Mouse (Mus musculus) liver, postnatal 0 days (tissue): ENCODE measurements around the gene Fam71e2. TPM values are rescaled to one million over a fixed set of nuclear protein-coding genes. Genes with fewer than 3 reads are reported as not detected.

ENCODE experiments used
- ATAC-seq: fragments of 200-750 bp; cut with Nextera tagmentation; 2 replicates; pipeline ENCODE4 v1.8.0; 2017; ENCODE audit warnings: mild to moderate bottlenecking, moderate library complexity
- DNase-seq: peaks from one replicate; pipeline ENCODE4 v3.0.0-alpha.2; 2016
- H3K27ac ChIP-seq: fragments of 300-500 bp; sonication (generic); 2 replicates; pipeline ENCODE4 v1.5.1; 2014; ENCODE audit warnings: antibody characterized with exemption, moderate library complexity, mild to moderate bottlenecking, low read depth
- H3K27me3 ChIP-seq: fragments of 300-500 bp; sonication (generic); 2 replicates; pipeline ENCODE4 v1.6.1; 2014; ENCODE audit warnings: low read length, control low read depth, mixed read lengths; ENCODE audit not compliant: insufficient read depth
- H3K36me3 ChIP-seq: fragments of 300-500 bp; sonication (generic); replicated peaks from 2 replicates; pipeline ENCODE4 v1.6.1; 2014; ENCODE audit warnings: mild to moderate bottlenecking, control low read depth, low read length, moderate library complexity, mixed read lengths; ENCODE audit not compliant: insufficient read depth
- H3K4me1 ChIP-seq: fragments of 300-500 bp; sonication (generic); 2 replicates; pipeline ENCODE4 v1.6.1; 2014; ENCODE audit warnings: antibody characterized with exemption, mild to moderate bottlenecking, control low read depth; ENCODE audit not compliant: insufficient read depth
- H3K4me2 ChIP-seq: fragments of 300-500 bp; sonication (generic); 2 replicates; pipeline ENCODE4 v1.6.1; 2014; ENCODE audit warnings: low read depth, mild to moderate bottlenecking, low read length, moderate library complexity, mixed read lengths
- H3K4me3 ChIP-seq: fragments of 300-500 bp; sonication (generic); 2 replicates; pipeline ENCODE4 v1.5.1; 2014; ENCODE audit warnings: low read depth, low read length
- H3K9ac ChIP-seq: fragments of 300-500 bp; sonication (generic); replicated peaks from 2 replicates; pipeline ENCODE4 v1.6.1; 2014; ENCODE audit warnings: mild to moderate bottlenecking, moderate library complexity
- H3K9me3 ChIP-seq: fragments of 300-500 bp; sonication (generic); 2 replicates; pipeline ENCODE4 v1.6.1; 2016; ENCODE audit warnings: mild to moderate bottlenecking, control low read depth, low read length, mixed read lengths
- CTCF ChIP-seq: sonication (generic); IDR thresholded peaks from 2 replicates; pipeline ENCODE4 v1.5.1; 2016; ENCODE audit warnings: antibody characterized with exemption, low read depth
- EP300 ChIP-seq: IDR thresholded peaks from 2 replicates; pipeline ENCODE4 v1.6.1; 2016; ENCODE audit warnings: antibody characterized with exemption, low read depth, mild to moderate bottlenecking
- WGBS: fragments of 180-500 bp; shearing (Covaris S2); extraction: QIAGEN DNeasy Blood & Tissue Kit; methylation state at CpG from one replicate; pipeline ENCODE4 v1.1.7; 2014; ENCODE audit not compliant: insufficient replicate concordance; 5-methylcytosine and 5-hydroxymethylcytosine counted together
- polyA plus RNA-seq: library from polyadenylated mRNA; unstranded; fragments of >200 nt; fragmentation: Nextera tagmentation; extraction: Ambion mirVana; gene quantifications from 2 replicates; pipeline ENCODE4 v1.2.1, GENCODE M21; 2015

Gene Fam71e2
- polyA plus RNA-seq, 1 experiment from 2014 or later = not detected

DNA sequence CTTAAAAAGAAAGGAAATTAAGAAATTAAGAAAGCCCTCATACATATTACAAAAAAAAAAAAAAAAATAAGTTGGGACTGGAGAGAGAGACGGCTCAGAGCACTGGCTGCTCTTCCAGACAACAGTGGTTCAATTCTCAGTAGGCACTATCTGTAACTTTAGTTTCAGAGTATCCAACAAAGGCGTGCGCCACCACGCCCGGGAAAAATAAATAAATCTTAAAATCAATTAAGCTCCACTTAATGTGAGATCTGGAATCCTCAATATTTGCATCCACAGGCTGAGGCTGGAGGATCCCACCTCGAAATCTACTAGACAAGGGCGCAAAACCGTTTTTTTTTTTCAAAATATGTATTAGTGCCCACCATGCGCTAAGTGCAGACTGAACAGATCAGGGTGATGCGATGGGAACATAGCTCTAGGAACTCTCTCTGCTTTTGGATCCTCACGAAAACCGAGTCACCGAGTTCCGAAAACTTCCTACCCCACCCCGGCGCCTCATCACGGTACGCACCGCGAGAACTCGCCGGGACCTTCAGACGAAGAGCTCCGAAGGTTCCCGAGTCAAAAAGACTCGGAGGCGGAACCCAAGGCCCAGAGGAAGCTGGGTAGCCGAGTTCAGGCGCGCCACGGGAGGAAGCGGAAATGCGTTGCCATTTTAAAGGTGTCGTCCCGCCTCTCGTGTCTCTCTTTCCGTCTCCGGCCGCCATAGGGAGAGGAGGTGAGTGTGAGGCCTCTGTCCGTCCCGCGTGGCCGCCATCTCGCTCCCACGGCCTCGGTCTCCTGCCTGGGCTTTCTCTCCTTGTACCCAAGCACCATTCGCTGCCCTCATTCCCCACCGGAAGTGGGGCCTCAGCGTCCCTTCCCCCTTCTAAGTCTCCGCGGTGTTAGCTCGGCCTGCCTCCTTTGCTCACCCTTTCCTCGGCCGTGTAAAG, 21.4 kb upstream of the Fam71e2 start, which contains the start of gene Rpl28:
Rpl28 (plus strand) TSS at position 597 of the 935 bp plus-strand sequence.
- peak within 1 kb of the TSS; percentile 88 for H3K4me2 ChIP-seq
- peak within 1 kb of the TSS; percentile 96 for H3K9ac ChIP-seq
- no peaks in the 10 kb centered on the region for H3K27me3 ChIP-seq
- H3K4me1 ChIP-seq = peaks cover 34% of the 10 kb centered on the region
- H3K4me3 ChIP-seq = peak within 1 kb of the TSS; percentile 95
- peak within 1 kb of the TSS; percentile 93 for H3K27ac ChIP-seq
- ATAC-seq = peak; percentile 89
- H3K36me3 ChIP-seq = peaks cover 36% of the 10 kb centered on the region
- WGBS = under 1% methylated on average over 53 of the region's 54 CpGs
- TF ChIP-seq EP300 (no peak), CTCF (no peak)
- no peaks in the 10 kb centered on the region for H3K9me3 ChIP-seq
- peak; percentile 95 for DNase-seq

DNA sequence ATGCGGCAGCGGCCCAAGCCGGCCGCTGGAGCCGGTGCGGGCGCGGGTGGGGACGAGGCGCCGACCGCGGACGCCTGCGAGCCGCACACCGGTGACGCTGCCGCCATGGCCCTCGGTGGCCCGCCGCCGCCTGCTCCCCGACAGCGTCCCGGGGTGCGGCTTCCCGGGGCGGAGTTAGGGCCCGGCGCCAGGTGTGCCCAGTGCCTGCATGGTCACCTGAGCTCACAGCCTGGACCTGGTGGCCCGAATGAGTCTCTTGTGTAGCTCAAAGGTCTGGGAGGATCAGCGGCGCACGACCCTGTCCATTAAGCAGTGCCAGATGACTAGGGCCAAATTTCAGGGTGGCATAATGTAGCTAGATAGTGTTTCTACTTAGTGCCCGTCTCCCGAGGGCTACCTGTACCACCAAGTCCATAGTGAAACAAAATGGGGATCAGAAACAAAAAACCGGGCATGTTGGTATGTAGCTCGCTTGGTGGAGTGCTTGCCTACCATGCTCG, 18.4 kb upstream of the Fam71e2 start, which contains the start of gene Tmem238:
Tmem238 (minus strand) TSS at position 221 of the 500 bp plus-strand sequence.
- no peak for TF ChIP-seq CTCF
- TF ChIP-seq EP300 = no peak
- Histone ChIP-seq H3K4me1 (peaks cover 28% of the 10 kb centered on the region), H3K4me3 (peak within 1 kb of the TSS; percentile 73), H3K27me3 (no peaks in the 10 kb centered on the region), H3K36me3 (peaks cover 12% of the 10 kb centered on the region), H3K9me3 (no peaks in the 10 kb centered on the region), H3K9ac (peak within 1 kb of the TSS; percentile 85), H3K27ac (peak within 1 kb of the TSS; percentile 78), H3K4me2 (peak within 1 kb of the TSS; percentile 98)
- DNase-seq (peak; percentile 83), ATAC-seq (peak; percentile 50)
- WGBS = 10% methylated on average over 33 of the region's 40 CpGs

DNA sequence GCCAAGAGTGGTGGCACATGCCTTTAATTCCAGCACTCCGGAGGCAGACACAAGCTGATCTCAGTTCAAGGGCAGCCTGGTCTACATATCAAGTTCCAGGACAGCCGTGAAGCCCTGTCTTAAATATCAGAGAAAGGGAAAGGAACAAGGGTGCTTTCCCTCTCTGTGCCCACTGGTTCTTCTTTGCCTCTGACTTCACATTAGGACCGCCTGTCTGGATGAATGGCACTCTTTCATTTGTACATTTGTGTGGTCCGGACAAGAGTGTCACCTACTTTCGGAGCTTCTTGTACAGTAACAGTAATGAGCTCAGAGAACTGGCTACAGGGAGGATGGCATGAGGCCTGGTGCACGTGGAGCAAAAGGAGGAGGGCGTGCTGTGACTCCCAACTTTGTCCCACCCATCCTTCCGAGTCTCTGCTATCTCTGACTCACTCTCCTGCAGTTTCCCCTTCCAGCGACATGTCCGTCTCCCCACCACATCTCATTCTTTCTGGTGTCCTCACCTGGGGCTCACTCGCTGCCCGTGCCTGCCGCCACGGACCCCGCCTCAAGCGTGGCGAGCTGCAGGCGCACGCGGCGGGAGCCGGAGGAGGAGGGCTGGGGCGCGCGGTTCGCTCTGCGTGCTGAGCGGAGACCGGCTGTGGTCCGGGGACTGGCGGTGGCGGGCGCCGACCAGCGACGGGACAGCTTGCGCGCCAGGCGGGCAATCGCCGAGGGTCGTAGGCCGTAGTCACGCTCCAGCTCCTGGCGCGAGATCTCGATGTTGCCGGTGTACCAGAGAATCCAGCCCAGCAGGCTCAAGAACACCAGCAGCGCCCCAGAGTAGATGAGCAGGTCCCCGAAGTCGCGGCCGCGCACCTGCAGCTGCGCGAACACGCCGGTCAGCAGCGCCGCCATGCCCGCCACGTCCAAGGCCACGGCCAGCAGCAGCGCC, 17.7 kb upstream of the Fam71e2 start:
- no peaks in the 10 kb centered on the region for H3K9me3 ChIP-seq
- peak overlapping the region; percentile 85 for H3K9ac ChIP-seq
- peak overlapping the region; percentile 73 for H3K4me3 ChIP-seq
- TF ChIP-seq EP300 (no peak), CTCF (peak; percentile 44)
- H3K36me3 ChIP-seq = peaks cover 5% of the 10 kb centered on the region; the same call in 1 of the 2 replicates
- H3K4me1 ChIP-seq = peaks cover 24% of the 10 kb centered on the region
- ATAC-seq = peak; percentile 35
- peak; percentile 70 for DNase-seq
- peak overlapping the region; percentile 98 for H3K4me2 ChIP-seq
- WGBS = 2% methylated on average over 50 of the region's 64 CpGs
- no peaks in the 10 kb centered on the region for H3K27me3 ChIP-seq
- H3K27ac ChIP-seq = peak overlapping the region; percentile 78

GRCm38 (mm10) chr7:4783667-4784268, 12.7 kb upstream of the Fam71e2 start:
- H3K9me3 ChIP-seq = no peaks in the 10 kb centered on the region
- H3K9ac ChIP-seq = no peak overlapping the region
- no peak overlapping the region for H3K4me2 ChIP-seq
- H3K4me1 ChIP-seq = peaks cover 8% of the 10 kb centered on the region
- TF ChIP-seq EP300 (no peak), CTCF (no peak)
- DNase-seq (peak; percentile 33), ATAC-seq (peak; percentile 73)
- no peak overlapping the region for H3K4me3 ChIP-seq
- 52% methylated on average over 14 of the region's 14 CpGs for WGBS
- H3K36me3 ChIP-seq = 0 out of 2 replicates have a peak, but pooled peaks cover 4% of the 10 kb centered on the region
- H3K27ac ChIP-seq = no peak overlapping the region
- H3K27me3 ChIP-seq = peaks cover 13% of the 10 kb centered on the region

DNA sequence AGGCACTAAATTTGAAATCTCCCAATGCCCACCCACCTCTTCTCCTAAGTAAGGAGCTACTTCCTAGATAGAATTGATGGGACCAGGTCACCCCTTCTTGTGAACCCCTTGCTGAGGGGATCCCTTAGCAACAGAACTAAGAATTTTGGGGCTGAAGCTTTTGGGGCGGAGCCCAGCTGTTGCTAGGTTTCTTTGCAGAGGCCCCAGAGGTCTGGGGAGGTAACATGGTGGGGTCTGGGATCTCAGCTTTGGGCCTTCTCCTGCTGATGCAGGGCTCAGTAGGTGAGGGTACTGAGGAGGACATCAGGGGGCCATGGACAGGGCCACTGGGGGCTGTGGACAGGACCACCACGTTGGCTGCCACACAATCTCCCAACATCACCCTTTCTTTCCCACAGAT, 11.7 kb upstream of the Fam71e2 start, which contains the start of the genes Il11 and Tmem190:
Il11 (minus strand) TSS at position 101 of the 400 bp plus-strand sequence.
Tmem190 (plus strand) TSS at position 179 of the 400 bp plus-strand sequence.
- no peak within 1 kb of the TSS for H3K27ac ChIP-seq
- H3K4me2 ChIP-seq = no peak within 1 kb of the TSS
- TF ChIP-seq CTCF (no peak), EP300 (no peak)
- H3K36me3 ChIP-seq = 0 out of 2 replicates have a peak, but pooled peaks cover 4% of the 10 kb centered on the region
- WGBS = 59% methylated on average over 2 of the region's 2 CpGs
- H3K27me3 ChIP-seq = peaks cover 23% of the 10 kb centered on the region
- DNase-seq (no peak), ATAC-seq (no peak)
- no peak within 1 kb of the TSS for H3K9ac ChIP-seq
- 0 out of 2 replicates have a peak, but pooled peaks cover 3% of the 10 kb centered on the region for H3K4me1 ChIP-seq
- H3K4me3 ChIP-seq = no peak within 1 kb of the TSS
- H3K9me3 ChIP-seq = no peaks in the 10 kb centered on the region
